Mouse (Mus musculus) embryo, embryonic 11.5 days (tissue): ENCODE measurements around the gene Ccdc162.

Experiments
- DNase-seq: peaks from one replicate; pipeline ENCODE4 v3.0.0-alpha.2; 2012; ENCODE audit warnings: low read depth, low spot score

The Ccdc162 gene

GRCm38 (mm10) chr10:41716029-41716897, at the start of gene Ccdc162:
Gene Ccdc162, minus strand, starts transcription at chr10:41716634.
- no peak for DNase-seq

GRCm38 (mm10) chr10:41765586-41765985, 49.2 kb upstream of the Ccdc162 start:
- no peak for DNase-seq

DNA sequence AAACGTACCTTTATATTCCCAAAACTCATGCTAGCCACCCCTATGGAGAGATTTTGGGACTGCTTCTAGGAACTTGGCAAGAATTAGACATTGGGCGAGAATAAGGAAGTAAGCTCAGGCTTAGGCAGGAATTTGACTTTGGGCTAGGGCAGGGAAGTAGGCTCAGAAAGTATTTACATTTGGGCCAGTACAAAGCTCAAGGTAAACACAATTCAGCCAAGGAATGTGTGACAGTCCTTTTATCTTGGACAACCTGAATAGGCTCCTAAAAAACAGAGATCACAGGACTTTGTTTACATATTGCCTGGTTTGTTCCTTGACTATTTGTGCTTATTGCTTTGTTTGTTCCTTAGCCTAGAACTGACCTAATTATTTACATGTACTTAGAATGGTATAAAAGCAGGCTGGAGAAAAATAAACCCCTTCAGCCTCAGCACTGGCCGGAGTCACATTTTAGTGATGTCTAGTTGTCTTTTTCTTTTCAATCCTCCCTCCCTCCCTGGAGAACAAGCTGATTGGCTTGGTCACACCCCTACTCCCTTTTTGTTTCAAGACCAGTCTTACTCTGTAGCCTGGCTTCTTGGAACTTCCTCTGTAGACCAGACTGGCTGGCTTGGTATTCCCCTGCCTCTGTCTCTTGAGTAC, 47.4 kb upstream of the Ccdc162 start:
- DNase-seq = no peak

GRCm38 (mm10) chr10:41760866-41761265, 44.4 kb upstream of the Ccdc162 start:
- DNase-seq = no peak

GRCm38 (mm10) chr10:41758041-41758440, 41.6 kb upstream of the Ccdc162 start:
- no peak for DNase-seq

GRCm38 (mm10) chr10:41757226-41757625, 40.8 kb upstream of the Ccdc162 start:
- DNase-seq = no peak

DNA sequence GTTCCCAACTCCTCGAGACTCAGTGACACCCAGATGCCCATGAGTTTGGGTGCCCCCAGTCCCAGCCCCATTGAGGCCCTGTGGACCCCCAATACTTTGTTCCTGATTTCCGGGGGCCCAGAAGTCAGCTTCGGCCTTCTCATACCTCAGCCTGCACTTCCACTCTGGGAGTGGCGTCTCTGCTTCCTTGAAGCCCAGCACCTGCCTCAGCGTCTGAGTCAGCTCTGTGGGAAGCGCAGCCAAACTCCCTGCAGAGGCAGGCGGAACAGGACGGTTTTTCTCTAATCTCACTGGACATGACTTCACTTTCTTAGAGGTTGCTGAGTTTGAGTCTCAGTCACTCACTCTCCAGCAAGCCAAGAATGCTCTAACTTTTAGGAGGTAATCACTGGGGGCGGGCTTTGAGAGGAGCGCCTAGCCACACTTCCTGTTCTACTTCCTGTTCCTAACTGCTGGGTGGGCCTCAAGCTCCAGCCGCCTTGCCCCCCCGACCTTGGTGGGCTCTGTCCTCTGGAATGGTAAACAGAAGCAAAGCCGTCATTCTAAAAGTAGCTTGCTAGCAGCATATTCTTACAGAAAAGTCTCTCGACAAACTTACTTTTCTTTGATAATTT, 35.5 kb upstream of the Ccdc162 start:
- no peak for DNase-seq

- no peak for DNase-seq
Observed at GRCm38 (mm10) chr10:41749306-41749705, 32.9 kb upstream of the Ccdc162 start.

DNA sequence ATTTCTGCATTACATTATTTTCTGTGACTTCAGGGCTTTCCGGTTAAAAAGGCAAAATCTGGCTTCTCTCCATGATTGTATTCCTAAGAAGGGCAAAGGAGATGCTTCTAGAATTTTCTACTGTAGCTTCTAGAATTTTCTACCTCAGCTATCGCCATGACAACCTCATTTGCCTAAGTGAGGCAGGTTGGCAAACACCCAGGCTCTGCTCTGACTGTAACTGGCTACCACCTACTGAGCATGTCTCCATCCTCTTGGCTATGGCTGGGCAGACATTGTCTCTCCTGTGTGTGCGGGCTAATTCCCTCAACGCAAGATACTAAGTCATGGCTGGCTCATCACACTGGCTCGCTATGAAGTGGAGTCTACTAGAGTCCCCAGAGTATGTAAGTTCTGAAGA, 30.1 kb upstream of the Ccdc162 start:
- no peak for DNase-seq

- no peak for DNase-seq
Observed at GRCm38 (mm10) chr10:41744006-41744405, 27.6 kb upstream of the Ccdc162 start.

DNA sequence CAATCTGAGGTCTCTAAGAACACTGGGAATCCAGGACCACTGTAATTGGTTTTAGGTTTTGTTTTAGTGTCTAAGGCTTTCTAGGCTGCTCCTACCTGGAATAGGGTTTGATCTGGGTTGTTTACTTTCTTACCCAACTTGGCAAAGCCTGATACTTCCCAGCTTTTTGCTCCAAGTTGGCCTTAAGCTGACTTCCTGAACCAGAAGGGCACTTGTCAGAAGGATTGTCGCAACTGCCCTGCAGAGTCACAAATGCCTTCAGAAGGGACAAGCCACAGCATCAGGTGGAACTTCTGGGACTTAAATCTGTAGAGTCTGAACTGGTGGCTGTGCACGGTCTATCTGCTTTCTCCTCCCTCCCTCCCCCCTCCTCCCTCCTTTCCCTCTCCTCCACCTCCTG, 23.8 kb upstream of the Ccdc162 start:
- DNase-seq = no peak

DNA sequence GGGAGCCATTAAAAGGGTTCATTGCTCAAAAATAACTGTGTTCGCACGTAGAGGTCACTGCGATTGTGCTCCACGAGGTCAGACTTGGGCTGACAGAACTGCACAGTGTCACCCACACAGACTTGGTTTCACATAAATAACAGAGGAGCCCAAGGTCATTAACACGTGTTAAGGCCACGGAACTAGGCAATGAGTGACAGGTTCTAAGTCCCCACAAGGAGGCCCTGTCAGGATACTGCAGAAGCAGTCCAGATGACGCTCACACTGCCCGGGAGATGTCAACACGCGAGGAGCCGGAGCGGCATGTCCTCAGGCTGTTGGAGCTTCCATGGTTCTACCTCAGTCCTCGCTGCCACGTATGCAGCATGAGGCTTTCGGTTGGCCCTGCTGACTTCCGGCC, 20.8 kb upstream of the Ccdc162 start:
- no peak for DNase-seq

DNA sequence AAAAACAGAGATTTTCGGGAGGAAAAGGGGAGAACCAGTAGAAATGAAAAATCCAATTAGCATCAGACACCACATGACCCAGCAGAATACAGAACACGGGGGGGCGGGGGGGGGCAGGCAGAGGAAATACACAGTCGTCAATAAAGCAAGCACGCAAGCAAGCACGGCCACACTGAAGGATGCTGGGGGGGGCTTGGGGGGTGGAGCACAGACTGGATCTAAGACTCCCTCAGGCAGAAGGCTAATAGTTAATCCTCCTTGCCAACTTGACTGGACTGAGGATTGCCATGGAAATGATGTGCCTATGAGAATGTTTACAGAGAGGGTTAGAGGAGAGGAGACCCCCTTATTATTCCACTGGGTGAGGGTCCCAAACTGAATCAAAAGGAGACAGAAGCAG, 19.0 kb upstream of the Ccdc162 start:
- no peak for DNase-seq

DNA sequence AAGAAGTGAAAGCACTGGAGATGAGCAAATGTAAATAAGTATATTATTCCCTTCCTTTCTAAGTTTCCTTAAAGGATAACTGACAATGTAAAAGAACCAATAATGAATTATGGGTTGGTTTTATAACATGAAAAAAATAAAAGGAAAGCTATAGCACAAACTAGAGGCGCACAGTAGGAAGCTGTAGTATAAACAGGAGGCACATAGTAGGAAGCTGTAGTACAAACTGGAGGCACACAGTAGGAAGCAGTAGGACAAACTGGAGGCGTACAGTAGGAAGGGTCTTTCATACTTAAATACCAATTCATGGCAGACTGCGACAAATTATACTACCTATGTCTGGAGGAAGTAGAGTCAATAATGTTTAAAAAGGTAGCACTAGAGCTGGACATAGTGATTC, 16.8 kb upstream of the Ccdc162 start:
- DNase-seq = no peak

DNA sequence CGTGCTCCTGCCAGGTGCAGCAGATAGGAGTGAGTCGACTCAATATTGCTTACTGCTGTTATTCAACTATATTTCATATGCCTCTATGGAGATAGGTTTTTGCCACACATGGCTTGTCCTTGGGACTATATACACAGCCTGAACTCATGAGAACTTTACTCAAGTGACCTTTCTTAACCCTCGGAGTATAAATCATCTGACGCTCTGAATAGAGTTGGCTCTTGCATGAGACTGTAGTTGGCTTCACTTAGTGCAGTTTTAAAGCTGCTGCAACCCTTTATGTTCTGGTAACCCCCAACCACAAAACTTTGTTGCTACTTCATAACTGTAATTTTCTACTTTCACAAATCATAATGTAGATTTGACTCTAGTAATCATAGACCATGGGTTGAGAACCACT, 15.5 kb upstream of the Ccdc162 start:
- no peak for DNase-seq

DNA sequence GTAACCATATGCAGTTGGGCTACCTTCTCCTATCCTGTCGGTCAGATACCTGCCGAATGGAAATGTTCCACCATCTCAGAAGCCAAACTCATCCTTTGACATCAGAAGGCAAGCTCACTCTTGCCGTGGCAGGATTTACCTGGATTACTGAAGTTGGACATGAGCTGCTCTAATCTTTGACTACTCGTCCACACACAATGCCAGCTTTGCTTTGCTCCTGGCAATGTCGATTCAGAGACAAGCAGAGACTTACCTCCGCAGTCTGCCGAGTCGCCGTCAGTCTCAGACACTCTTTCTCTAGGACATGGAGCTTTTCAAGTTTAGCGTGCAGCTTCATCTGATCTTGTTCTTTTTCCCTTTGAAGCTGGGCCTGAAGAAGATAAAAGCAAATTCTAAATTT, 14.3 kb upstream of the Ccdc162 start:
- DNase-seq = no peak

DNA sequence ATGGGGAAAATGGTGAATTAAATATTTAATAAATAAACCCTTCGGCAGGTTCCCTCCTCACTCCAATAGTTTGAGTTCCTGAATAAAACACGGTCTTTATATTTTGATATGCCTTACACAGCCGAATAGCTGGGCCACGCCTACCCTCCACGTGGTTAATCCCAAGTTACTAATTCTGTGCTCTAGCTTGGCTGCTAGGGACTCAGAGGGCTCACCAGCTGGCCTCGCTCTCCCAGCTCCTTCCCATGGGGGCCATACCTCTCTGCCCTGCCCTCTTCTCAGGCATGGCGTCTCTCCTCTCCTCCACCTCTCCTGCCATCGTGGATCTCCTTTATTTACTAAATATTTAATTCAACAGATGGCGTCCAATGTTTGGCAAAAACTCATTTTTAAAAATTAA, 9.8 kb upstream of the Ccdc162 start:
- no peak for DNase-seq

- DNase-seq = no peak
Observed at GRCm38 (mm10) chr10:41719587-41719986, 3.2 kb upstream of the Ccdc162 start.

DNA sequence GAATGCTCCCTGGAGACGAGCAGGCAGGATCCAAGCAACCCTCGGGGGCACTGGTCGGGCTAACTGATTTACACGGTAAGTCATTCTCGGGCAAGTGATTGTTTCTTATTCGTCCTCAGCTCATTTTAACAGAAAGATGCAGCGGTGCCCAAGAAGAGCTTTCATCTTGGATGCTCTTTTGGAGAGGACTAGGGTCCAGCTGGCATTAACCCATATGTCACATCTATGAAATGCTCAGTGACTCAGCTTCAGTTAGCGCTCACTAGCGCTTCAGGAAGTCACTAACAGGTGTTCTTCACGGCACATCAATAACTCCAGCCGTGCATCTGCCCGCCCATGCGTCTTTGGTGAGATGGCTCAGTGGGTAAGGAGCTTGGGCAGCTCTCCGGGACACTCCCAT, 877 bp downstream of the Ccdc162 start:
- DNase-seq = no peak

DNA sequence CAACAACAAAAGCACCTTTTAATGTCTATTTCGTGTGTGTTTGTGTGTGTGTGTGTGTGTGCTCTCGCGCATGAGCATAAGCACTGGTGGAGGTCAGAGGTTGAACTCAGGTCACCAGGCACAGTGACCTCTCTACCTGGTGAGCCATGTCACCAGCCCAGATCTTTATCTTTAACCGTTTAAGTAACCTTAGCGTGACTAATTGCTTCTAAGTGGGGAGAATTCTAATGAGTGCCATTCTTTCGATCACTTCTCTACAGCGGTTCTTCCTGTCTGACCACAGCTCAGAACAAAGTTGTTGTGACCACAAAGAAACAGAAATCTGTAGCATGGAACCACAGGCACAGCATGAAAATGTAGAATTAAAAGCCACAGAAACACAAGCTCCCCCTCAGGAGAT, 5.0 kb downstream of the Ccdc162 start:
- DNase-seq = no peak

DNA sequence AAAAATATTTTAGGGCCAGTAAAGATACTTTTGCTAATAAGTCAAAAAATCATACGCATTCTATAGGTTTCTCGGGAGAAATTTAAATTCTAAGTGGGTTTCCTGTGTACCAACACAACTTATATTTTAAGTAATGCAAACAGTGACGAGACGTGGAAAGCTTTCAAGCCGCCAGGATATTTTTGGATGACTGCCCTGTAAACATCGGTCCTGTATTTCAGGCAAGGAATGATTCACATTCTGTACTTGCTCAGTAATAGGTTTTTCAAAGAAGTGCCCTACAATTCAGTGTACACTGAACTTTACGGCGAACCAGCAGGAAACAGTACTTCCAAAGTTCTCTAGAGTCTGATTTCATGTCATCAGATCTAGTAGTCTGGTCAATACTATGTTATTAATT, 5.7 kb downstream of the Ccdc162 start:
- DNase-seq = no peak

- DNase-seq = no peak
Observed at GRCm38 (mm10) chr10:41709341-41709740, 7.1 kb downstream of the Ccdc162 start.

GRCm38 (mm10) chr10:41699669-41700068, 16.8 kb downstream of the Ccdc162 start:
- DNase-seq = no peak
